Mouse (Mus musculus): ENCODE results near the gene Chsy1. TPM values are rescaled to one million over a fixed set of nuclear protein-coding genes. Genes with fewer than 3 reads are reported as not detected.
A peak's percentile ranks its signal among the peaks of the same experiment; 100 is the strongest.

The Chsy1 gene
- polyA plus RNA-seq, 1 experiment from 2014 or later, result 9.9 TPM

DNA sequence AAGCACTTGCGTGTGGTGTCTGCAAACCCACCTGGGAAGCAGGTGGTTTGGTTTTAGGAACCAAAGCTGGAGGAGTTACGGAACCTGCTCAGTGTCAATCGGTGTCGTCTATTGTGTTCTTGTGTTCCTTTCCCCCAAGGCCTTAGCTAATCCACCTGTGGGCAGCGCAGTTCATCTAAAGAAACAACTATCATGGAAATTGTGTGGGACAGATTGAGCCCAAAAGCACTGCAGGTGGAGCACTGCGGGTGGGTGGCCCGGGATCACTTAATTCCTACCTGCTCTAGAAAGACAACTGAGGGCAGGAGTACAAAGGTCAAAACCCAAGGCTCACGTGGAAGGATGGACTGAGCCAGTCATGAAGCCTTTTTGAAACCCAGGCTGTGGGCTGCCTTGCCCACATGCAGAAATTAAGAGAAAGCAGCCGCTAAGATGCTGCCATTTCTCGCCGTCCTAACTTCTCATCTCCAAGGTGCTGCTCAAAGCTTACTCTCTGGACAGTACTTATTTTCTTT, 18.6 kb upstream of the Chsy1 start:
- Histone ChIP-seq H3K9ac (replicated peaks) (no peak overlapping the region), H3K27me3 (replicated peaks) (no peaks in the 10 kb centered on the region), H3K9me3 (replicated peaks) (no peaks in the 10 kb centered on the region), H3K36me3 (peaks cover 59% of the 10 kb centered on the region), H3K4me3 (replicated peaks) (no peak overlapping the region), H3K4me1 (no peaks in the 10 kb centered on the region), H3K4me2 (no peak overlapping the region), H3K27ac (replicated peaks) (no peak overlapping the region)
- no peak for ATAC-seq (ENCODE audit: low FRiP score)
- 90% methylated on average over 11 of the region's 11 CpGs for WGBS

DNA sequence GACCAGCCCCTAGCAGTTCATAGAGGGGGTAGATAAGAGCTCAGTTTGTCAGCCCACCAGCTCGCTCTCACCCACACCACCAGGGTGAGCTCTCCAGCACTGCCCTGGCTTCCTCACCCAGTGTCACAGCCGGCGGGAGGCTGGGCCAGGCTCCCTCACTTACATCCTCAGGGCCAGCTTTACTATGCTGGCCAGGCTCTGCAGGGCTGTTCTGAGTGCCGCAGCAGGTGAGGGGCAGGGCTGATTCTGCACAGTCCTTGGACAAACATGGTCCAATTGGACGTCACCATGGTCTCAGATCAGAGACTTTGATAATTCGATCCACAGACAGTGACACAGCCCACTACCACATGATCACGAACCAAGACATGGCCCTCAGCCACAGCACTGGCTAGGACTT, 17.8 kb upstream of the Chsy1 start:
- no peak overlapping the region for H3K4me2 ChIP-seq
- no peak overlapping the region for H3K9ac ChIP-seq (replicated peaks)
- 88% methylated on average over 7 of the region's 7 CpGs for WGBS
- H3K4me3 ChIP-seq (replicated peaks), result no peak overlapping the region
- H3K36me3 ChIP-seq, result peaks cover 52% of the 10 kb centered on the region
- no peaks in the 10 kb centered on the region for H3K4me1 ChIP-seq
- H3K9me3 ChIP-seq (replicated peaks), result no peaks in the 10 kb centered on the region
- ATAC-seq (ENCODE audit: low FRiP score), result no peak
- H3K27ac ChIP-seq (replicated peaks), result no peak overlapping the region
- H3K27me3 ChIP-seq (replicated peaks), result no peaks in the 10 kb centered on the region

DNA sequence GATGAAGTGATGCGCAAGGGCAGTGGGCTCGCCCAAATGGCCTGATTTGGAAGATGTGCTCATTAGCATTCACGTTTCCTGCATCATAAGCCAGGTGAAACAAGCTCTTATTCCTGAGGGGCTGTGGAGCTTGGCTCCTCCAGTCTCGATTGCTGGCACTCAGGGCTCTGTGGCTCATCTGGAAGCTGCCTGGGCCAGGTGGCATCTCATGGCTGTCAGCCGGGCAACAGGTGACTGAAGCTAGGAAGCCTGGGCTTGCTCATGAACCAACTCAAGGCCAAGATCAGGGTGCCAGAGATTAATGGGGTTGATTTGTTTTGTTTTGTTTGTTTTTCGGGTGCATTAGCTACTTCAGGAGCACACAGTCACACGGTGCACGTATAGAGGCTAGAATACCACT, 16.7 kb upstream of the Chsy1 start:
- Histone ChIP-seq H3K9me3 (replicated peaks) (no peaks in the 10 kb centered on the region), H3K27me3 (replicated peaks) (no peaks in the 10 kb centered on the region), H3K4me3 (replicated peaks) (no peak overlapping the region), H3K27ac (replicated peaks) (no peak overlapping the region), H3K4me2 (no peak overlapping the region), H3K9ac (replicated peaks) (no peak overlapping the region), H3K36me3 (peaks cover 41% of the 10 kb centered on the region), H3K4me1 (no peaks in the 10 kb centered on the region)
- whole genome bisulfite sequencing, result 85% methylated on average over 8 of the region's 8 CpGs
- ATAC-seq (ENCODE audit: low FRiP score), result no peak

DNA sequence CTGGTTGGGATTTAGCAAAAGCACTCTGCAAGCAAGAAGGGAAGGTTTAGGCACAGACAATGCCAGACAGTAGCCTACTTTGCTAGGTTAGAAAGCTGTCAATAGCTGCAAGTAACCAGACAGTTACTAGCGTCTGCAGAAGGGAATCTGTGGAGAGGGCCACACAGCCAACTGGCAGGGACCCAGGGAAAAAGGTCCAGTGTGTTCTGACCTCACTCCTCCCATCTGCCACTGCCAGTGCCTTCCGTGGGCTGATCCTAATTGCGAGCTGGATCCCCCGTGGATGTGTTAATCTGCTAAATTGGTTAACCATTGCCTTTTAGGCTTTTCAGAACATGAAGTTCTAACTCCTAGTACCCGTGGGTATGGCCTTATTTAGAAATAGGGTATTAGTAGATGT, 15.2 kb upstream of the Chsy1 start:
- no peak for ATAC-seq (ENCODE audit: low FRiP score)
- H3K27me3 ChIP-seq (replicated peaks), result no peaks in the 10 kb centered on the region
- H3K36me3 ChIP-seq, result peaks cover 27% of the 10 kb centered on the region
- 72% methylated on average over 5 of the region's 5 CpGs for WGBS
- no peaks in the 10 kb centered on the region for H3K9me3 ChIP-seq (replicated peaks)
- H3K27ac ChIP-seq (replicated peaks), result no peak overlapping the region
- H3K4me3 ChIP-seq (replicated peaks), result no peak overlapping the region
- H3K9ac ChIP-seq (replicated peaks), result no peak overlapping the region
- H3K4me1 ChIP-seq, result no peaks in the 10 kb centered on the region
- no peak overlapping the region for H3K4me2 ChIP-seq

DNA sequence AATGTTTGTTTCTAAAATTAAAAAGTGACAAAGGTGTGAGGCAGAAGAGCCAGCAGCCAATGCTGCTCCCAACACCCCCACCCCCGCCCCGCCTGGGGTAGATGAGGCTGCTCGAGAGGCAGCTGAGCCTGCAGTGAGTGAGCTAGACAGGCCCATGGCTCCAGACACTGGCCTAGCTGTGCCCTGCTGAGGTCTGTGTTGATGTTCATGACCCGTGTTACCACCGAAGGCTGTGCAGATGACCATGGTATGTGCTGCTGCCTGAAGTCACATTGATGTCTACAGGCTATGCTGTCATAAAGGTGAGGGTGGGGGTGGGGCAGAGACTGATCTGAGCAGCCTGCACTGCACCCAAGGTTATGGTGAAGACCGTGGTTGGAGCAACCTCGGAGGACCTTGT, 10.5 kb upstream of the Chsy1 start:
- no peaks in the 10 kb centered on the region; the same call in 1 of the 2 replicates for H3K27me3 ChIP-seq (replicated peaks)
- H3K9ac ChIP-seq (replicated peaks), result no peak overlapping the region
- H3K4me1 ChIP-seq, result no peaks in the 10 kb centered on the region
- no peak overlapping the region for H3K4me2 ChIP-seq
- no peaks in the 10 kb centered on the region for H3K9me3 ChIP-seq (replicated peaks)
- H3K4me3 ChIP-seq (replicated peaks), result no peak overlapping the region
- 90% methylated on average over 7 of the region's 7 CpGs for WGBS
- H3K27ac ChIP-seq (replicated peaks), result no peak overlapping the region
- H3K36me3 ChIP-seq, result no peaks in the 10 kb centered on the region
- ATAC-seq (ENCODE audit: low FRiP score), result no peak

DNA sequence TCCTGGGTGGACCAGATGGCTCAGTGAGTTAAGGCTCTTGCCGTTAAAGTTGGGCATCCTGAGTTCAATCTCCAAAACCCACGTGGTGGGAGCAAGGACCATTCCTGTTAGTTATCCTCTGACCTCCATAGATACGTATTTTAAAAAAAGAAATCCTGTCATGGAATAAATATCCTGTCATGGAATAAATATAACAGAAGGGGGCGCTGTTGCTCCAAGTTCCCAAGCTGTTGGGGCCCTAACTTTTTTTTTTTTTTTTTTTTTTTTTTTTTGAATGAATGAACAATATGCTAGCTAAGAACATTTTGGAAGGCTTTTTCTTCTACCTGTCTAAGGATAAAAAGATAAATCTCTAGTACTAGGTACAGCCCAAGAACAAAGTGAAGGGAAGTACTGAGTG, 7.4 kb upstream of the Chsy1 start:
- WGBS, result 4% methylated on average over 4 of the region's 4 CpGs
- ATAC-seq (ENCODE audit: low FRiP score), result no peak
- no peak overlapping the region for H3K4me2 ChIP-seq
- H3K27me3 ChIP-seq (replicated peaks), result peaks cover 2% of the 10 kb centered on the region; the same call in 1 of the 2 replicates
- no peaks in the 10 kb centered on the region for H3K36me3 ChIP-seq
- no peak overlapping the region for H3K4me3 ChIP-seq (replicated peaks)
- H3K4me1 ChIP-seq, result no peaks in the 10 kb centered on the region
- H3K9me3 ChIP-seq (replicated peaks), result no peaks in the 10 kb centered on the region
- no peak overlapping the region for H3K9ac ChIP-seq (replicated peaks)
- H3K27ac ChIP-seq (replicated peaks), result no peak overlapping the region

DNA sequence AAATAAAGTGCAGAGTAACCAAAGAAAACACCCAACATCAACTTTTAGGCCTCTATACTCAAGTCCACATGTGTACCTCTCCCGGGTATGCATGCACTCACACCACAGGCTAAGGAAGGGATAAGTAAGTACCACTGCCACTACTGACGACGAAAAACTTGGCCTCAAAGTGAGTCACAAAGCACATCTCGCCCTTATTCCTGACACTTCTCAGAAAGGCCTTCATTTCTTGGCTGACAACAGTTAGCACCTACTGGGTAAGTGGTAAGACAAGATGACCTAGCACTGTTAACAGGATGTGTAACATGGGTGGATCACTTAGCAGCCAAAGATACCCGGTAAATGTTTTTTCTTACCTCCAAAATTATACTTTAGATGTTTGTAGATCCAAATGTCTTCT, 4.8 kb upstream of the Chsy1 start:
- no peak overlapping the region for H3K4me2 ChIP-seq
- no peaks in the 10 kb centered on the region for H3K36me3 ChIP-seq
- H3K9me3 ChIP-seq (replicated peaks), result no peaks in the 10 kb centered on the region
- peaks cover 3% of the 10 kb centered on the region; the same call in 1 of the 2 replicates for H3K27me3 ChIP-seq (replicated peaks)
- H3K9ac ChIP-seq (replicated peaks), result no peak overlapping the region
- no peak overlapping the region for H3K4me3 ChIP-seq (replicated peaks)
- no peak overlapping the region for H3K27ac ChIP-seq (replicated peaks)
- no peak for ATAC-seq (ENCODE audit: low FRiP score)
- 89% methylated on average over 5 of the region's 5 CpGs for WGBS
- peaks cover 4% of the 10 kb centered on the region for H3K4me1 ChIP-seq

DNA sequence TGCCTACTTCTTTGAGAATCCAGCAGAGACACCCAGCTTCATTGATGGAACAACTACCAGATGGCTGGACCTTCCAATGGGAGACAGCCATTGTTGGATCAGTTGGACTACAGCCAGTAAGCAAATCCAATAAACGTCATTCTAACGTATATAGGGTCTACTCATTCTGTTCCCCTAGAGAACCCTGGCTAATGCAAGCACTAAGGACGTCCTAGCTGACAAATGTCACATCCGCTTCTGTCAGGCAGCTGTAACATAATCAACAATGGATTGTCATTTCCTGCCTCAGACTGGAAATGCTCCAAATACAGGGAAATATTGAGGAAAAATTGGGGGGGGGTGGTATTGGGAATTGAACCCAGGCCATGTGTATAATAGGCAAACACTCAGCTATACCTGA, 3.5 kb upstream of the Chsy1 start:
- H3K4me2 ChIP-seq, result no peak overlapping the region
- no peak for ATAC-seq (ENCODE audit: low FRiP score)
- H3K36me3 ChIP-seq, result no peaks in the 10 kb centered on the region
- H3K27ac ChIP-seq (replicated peaks), result no peak overlapping the region
- peaks cover 3% of the 10 kb centered on the region; the same call in 1 of the 2 replicates for H3K27me3 ChIP-seq (replicated peaks)
- no peak overlapping the region for H3K4me3 ChIP-seq (replicated peaks)
- no peak overlapping the region for H3K9ac ChIP-seq (replicated peaks)
- no peaks in the 10 kb centered on the region for H3K9me3 ChIP-seq (replicated peaks)
- 52% methylated on average over 4 of the region's 4 CpGs for WGBS
- H3K4me1 ChIP-seq, result peaks cover 8% of the 10 kb centered on the region

DNA sequence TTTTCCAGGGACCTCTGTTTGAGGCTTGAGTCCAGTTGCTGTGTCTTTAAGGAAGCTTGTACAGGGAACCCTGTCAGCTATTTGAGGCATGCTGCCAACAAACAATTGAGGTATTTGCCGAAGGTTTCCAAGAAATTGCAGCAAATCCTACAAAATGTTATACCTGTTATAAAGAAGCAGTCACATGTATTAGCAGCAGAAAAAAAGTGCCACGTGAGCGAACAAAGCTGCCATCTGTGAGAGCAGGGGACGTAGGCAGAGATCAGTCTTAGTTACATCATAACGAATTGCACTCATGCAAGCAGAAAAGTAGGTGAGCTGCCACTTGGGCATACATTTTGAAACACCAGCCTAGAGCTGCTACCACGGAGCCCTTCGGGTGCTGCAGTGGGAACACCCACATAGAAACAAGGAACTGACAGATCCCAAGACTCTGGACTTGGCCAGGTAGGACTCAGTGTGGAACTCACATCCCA, 2.7 kb upstream of the Chsy1 start:
- peaks cover 16% of the 10 kb centered on the region for H3K4me1 ChIP-seq

DNA sequence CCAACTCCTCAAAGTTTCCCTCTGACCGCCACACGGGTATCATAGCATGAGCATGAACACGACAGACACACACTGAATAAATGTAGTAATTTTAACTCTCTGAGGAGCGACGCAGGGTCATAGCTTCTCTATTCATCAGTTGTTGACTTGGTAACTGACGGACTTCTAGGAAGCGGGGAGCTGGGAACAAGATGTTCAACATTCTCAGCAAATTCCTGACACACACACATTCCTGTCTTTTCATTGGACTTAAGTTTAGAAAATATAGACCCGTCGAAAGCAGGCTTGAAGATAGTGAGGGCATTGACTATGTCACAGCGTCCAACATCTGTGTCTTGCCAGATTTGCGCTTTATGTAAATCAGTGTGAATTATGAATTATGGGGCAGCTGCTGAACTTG, 2.1 kb upstream of the Chsy1 start:
- ATAC-seq (ENCODE audit: low FRiP score), result no peak
- Histone ChIP-seq H3K9ac (replicated peaks) (no peak overlapping the region), H3K27ac (replicated peaks) (no peak overlapping the region), H3K4me1 (peaks cover 21% of the 10 kb centered on the region), H3K4me2 (no peak overlapping the region), H3K36me3 (no peaks in the 10 kb centered on the region), H3K27me3 (replicated peaks) (0 out of 2 replicates have a peak, but pooled peaks cover 3% of the 10 kb centered on the region), H3K9me3 (replicated peaks) (no peaks in the 10 kb centered on the region), H3K4me3 (replicated peaks) (no peak overlapping the region)
- 79% methylated on average over 11 of the region's 11 CpGs for WGBS

More for the DNA sequence above, 2.7 kb upstream of the Chsy1 start:
- Histone ChIP-seq H3K9me3 (replicated peaks) (no peaks in the 10 kb centered on the region), H3K4me3 (replicated peaks) (no peak overlapping the region), H3K27me3 (replicated peaks) (0 out of 2 replicates have a peak, but pooled peaks cover 3% of the 10 kb centered on the region), H3K36me3 (no peaks in the 10 kb centered on the region), H3K4me2 (no peak overlapping the region), H3K27ac (replicated peaks) (no peak overlapping the region), H3K9ac (replicated peaks) (no peak overlapping the region)
- WGBS, result 82% methylated on average over 7 of the region's 7 CpGs
- ATAC-seq (ENCODE audit: low FRiP score), result no peak

DNA sequence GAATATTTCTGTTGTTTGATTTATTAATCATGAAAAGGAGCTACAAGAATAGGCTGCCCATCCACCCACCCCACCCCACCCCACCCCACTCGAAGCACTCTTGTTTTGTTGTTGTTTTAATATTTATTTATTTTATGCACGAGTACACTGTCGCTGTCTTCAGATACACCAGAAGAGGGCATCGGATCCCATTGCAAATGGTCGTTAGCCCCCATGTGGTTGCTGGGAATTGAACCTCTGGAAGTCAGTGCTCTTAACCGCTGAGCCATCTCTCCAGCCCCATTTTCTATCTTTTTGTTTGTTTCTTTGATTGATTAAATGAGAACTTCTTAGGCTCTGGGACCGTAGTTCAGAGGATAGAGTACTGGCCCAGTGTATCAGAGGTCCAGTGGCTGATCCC, 1.4 kb upstream of the Chsy1 start:
- 9% methylated on average over 7 of the region's 7 CpGs for WGBS
- no peaks in the 10 kb centered on the region for H3K36me3 ChIP-seq
- H3K27me3 ChIP-seq (replicated peaks), result 0 out of 2 replicates have a peak, but pooled peaks cover 3% of the 10 kb centered on the region
- peaks cover 26% of the 10 kb centered on the region for H3K4me1 ChIP-seq
- no peaks in the 10 kb centered on the region for H3K9me3 ChIP-seq (replicated peaks)
- H3K27ac ChIP-seq (replicated peaks), result no peak overlapping the region; the same call in 1 of the 2 replicates
- no peak overlapping the region for H3K4me3 ChIP-seq (replicated peaks)
- H3K9ac ChIP-seq (replicated peaks), result no peak overlapping the region
- ATAC-seq (ENCODE audit: low FRiP score), result no peak
- H3K4me2 ChIP-seq, result no peak overlapping the region

DNA sequence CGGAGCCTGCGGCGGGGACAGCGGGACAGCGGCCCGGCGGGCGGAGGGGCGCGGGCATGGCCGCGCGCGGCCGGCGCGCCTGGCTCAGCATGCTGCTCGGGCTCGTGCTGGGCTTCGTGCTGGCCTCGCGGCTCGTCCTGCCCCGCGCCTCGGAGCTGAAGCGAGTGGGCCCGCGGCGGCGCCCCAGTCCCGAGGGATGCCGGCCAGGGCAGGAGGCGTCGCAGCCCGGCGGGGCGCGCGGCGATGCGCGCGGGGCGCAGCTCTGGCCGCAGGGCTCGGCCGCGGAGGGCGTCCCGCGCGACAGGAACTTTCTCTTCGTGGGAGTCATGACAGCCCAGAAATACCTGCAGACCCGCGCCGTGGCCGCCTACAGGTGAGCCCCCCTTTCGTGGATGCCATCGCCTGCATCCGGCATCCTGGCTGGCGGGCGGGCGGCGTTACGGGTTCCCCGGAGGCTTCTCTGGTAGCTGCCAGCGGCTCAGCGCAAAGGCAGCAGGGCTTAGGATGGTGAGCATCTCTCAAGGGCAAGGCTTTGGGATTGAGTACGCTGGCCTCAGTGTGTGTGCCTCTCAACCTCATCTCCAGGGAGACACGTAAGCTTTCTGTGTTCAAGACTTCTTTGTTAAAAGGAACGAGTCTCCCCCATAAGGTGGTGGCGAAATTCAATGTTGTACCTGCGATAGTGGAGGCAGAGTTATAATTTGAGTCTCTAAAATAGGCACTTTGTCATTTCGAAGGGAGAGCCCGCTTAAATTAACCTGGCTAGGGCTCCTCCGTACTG, 730 bp downstream of the Chsy1 start:
- Histone ChIP-seq H3K4me3 (replicated peaks) (peak overlapping the region; percentile 95), H3K9ac (replicated peaks) (peak overlapping the region; percentile 93), H3K9me3 (replicated peaks) (no peaks in the 10 kb centered on the region), H3K4me2 (peak overlapping the region; percentile 98), H3K4me1 (peaks cover 43% of the 10 kb centered on the region), H3K27me3 (replicated peaks) (0 out of 2 replicates have a peak, but pooled peaks cover 3% of the 10 kb centered on the region), H3K36me3 (no peaks in the 10 kb centered on the region), H3K27ac (replicated peaks) (peak overlapping the region; percentile 90)
- WGBS, result under 1% methylated on average over 65 of the region's 77 CpGs
- ATAC-seq (ENCODE audit: low FRiP score), result peak; percentile 25
